Mouse (Mus musculus) spleen, postnatal 4 days (tissue): ENCODE results near the gene Gm8994.

Experiments
- DNase-seq, 2 experiments: peaks; one replicate each; pipeline ENCODE4 v3.0.0; 2022; ENCODE audit warnings: low spot score in 2 of 2

The Gm8994 gene

DNA sequence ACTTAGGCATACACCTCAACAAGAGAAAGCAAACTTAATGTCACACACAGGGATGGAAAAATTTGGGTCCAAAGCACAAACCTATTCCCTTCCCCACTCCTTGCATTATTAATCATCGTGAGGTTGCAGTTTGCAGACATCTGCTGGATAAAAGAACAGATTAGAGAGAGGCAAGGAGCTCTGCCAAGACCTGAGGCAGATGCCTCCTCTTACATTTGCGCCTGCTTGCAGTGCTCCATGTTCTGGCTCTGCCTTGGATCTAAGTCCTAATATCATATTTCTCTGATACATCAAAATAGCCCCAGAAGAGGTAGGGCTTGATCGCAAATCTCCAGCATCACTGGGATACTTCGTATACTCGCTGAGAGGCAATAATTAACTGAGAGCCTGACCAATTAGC lies 31.1 kb downstream of the Gm8994 start:
- no peak for DNase-seq

DNA sequence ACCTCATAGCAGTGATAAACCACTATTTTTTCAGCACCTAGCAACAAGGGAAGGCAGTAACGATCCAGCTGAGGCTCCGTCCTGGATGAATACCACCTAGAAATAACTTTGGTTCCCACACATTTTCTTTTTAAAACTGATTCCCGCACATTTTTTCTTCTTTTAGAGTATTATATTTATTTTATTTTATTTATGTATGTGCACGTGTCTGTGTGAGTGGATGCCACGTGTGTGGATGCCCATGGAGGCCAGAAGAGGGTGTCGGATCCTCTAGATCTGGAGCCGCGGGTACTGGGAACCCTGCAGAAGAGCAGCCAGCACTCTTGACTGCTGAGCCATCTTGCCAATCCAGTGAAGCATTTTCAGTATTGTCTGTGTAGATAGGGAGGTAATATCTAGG lies 36.0 kb downstream of the Gm8994 start:
- DNase-seq: no peak

DNA sequence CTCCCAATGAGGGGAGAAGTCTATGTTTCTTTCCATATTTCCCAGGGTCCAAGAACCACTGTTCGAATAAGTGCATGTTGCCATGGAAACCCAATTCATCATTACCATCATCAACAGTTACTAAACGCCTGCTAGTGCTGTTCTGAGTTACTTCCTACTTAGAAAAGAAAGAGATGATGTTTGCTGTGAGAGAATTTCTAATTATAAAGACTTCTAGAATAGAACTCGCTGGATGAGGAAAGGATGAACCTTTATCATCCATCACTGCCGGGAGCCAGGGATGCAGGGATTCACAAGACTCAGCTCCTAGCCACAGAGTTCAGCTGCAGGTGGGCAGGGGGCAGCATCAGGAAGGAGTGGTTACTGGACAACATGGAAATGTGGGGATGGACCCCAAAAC lies 36.7 kb downstream of the Gm8994 start:
- no peak for DNase-seq

DNA sequence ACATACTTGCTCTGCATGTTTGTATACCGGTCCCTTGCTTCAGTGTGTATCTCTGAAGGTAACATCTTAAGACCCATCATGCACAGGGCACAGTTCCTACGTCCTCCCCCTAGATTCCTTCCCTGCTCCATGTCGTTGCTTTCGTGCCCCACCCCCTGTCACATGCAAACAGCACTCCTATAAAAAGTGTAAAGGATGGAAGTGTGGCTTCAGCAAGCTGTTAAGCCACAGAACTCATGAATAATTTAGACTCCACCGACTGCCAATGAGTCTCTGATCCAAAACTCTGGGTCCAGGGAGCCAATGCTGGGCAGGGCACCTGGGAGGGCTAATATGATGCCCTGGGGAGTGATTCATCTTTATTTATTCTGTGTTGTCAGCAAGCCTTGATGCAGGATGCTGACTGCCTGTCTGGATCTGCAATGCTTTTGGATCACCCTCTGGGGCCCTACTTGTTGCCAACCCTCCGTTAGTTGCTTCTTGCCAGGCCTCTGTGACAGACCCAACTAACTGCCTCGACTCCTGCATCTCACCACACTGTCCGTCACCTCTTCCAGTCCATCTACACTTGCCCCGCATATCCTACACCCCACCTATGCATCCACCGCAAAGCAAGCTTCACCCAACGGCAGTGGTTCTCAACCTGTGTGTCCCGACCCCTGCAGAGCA lies 37.2 kb downstream of the Gm8994 start:
- DNase-seq: no peak

DNA sequence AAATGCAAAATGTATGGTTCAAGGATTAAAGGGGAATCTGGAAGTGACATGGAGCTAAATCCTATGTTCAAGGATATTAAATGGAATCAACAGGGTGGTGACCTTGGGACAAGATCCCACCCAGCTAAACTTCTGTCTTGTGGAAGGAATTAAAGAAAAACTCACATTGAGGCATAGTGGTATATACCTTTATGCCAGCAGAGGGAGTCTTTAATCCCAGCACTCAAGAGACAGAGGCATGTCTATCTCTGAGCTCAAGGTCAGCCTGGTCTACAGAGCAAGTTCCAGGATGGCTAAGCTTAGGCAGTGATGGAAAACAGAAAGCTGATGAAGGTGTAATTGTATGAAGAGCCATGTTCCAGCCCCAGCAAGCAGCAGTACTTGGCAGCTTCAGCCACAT lies 48.8 kb downstream of the Gm8994 start:
- DNase-seq: no peak
